Mouse (Mus musculus) olfactory bulb, adult 2 months (tissue): ENCODE results near the gene Tmem223. TPM values are rescaled to one million over a fixed set of nuclear protein-coding genes. Genes with fewer than 3 reads are reported as not detected.

ENCODE experiments used
- H3K27ac ChIP-seq: fragments of 200-500 bp; 2 replicates; pipeline ENCODE4 v1.5.1; 2012; ENCODE audit warnings: low read depth, low read length; ENCODE audit not compliant: insufficient read depth
- H3K4me1 ChIP-seq: fragments of 200-500 bp; 2 replicates; pipeline ENCODE4 v1.6.1; 2012; ENCODE audit warnings: low read length; ENCODE audit not compliant: control insufficient read depth, insufficient read depth
- H3K4me3 ChIP-seq: fragments of 200-500 bp; 2 replicates; pipeline ENCODE4 v1.5.1; 2012; ENCODE audit warnings: mild to moderate bottlenecking, low read depth, low read length, moderate library complexity; ENCODE audit not compliant: insufficient read depth
- CTCF ChIP-seq: fragments of 200-500 bp; IDR thresholded peaks from 2 replicates; pipeline ENCODE4 v1.5.1; 2012; ENCODE audit warnings: low read depth, mild to moderate bottlenecking, low read length, moderate library complexity; ENCODE audit not compliant: insufficient read depth
- POLR2A ChIP-seq: fragments of 200-500 bp; IDR thresholded peaks from 2 replicates; pipeline ENCODE4 v1.6.1; 2012; ENCODE audit warnings: mild to moderate bottlenecking, low read depth, low read length, moderate library complexity; ENCODE audit not compliant: insufficient read depth
- WGBS: fragments of 180-500 bp; shearing (Covaris S2); methylation state at CpG from one replicate; pipeline ENCODE4 v1.1.7; 2018; 5-methylcytosine and 5-hydroxymethylcytosine counted together
- polyA plus RNA-seq: library from polyadenylated mRNA; stranded (reverse); fragments of >200 nt; gene quantifications from 2 replicates; pipeline ENCODE4 v1.2.4, GENCODE M21; 2012; ENCODE audit warnings: low replicate concordance; ENCODE audit not compliant: missing spikeins, insufficient read depth, insufficient read length

Tmem223 gene
- polyA plus RNA-seq, 1 experiment: not detected

DNA sequence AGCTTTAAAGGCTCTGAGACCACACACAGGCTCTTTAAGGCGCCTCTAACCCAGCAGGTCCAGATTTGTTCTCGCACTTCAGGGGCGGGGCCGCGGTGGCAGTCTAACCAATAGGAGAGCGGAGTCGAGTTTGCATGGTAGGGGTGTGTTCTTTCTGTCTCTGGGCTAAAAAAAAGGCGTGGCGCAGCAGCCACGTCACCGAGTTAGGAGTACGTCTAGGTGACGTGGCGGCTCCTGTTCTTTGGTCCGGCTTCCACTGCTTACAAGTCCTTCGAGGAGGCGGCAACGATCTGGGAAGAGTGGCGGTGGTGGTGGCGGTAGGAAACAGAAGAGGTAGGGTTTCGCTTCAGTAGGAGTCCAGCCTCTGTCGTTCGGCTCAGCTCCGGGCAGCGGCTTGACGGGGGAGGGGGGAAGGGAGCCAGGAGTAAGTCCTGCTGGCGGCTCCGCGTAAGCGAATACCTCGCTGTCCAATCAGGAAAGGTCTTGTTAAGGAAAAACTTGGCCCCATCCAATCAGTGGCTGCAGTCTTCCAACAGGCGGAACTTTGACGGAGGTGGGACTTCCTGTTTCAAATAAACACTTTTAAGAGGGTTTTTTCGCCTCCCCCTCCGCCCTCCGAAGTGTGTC, 29.4 kb upstream of the Tmem223 start, which contains the start of gene Stx5a:
TSS of gene Stx5a (plus strand) at position 171 of the 627 bp plus-strand sequence.
- Histone ChIP-seq H3K4me1 (peaks cover 13% of the 10 kb centered on the region), H3K4me3 (peak within 1 kb of the TSS; percentile 91), H3K27ac (peak within 1 kb of the TSS; percentile 99)
- WGBS: under 1% methylated on average over 36 of the region's 36 CpGs
- peak; percentile 39 for TF ChIP-seq POLR2A
- no peak for TF ChIP-seq CTCF

DNA sequence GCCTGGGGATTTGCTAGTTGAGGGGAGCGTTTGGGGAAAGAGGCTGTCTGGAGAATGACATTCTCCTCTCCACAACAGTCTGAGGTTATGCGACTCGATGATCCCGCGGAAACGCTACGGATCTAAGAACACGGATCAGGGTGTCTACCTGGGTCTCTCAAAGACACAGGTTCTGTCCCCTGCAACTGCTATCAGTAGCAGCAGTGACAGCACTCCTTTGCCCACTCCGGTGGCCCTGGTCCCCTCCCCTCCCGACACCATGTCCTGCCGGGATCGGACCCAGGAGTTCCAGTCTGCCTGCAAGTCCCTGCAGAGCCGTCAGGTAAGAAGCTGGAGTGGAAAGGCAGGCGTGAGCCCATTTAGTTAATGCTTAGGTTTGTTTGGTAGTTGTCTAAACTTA, 28.6 kb upstream of the Tmem223 start:
- Histone ChIP-seq H3K4me3 (peak overlapping the region; percentile 91), H3K27ac (no peak overlapping the region), H3K4me1 (peaks cover 13% of the 10 kb centered on the region)
- 11% methylated on average over 14 of the region's 14 CpGs for WGBS
- TF ChIP-seq CTCF (no peak), POLR2A (no peak)

DNA sequence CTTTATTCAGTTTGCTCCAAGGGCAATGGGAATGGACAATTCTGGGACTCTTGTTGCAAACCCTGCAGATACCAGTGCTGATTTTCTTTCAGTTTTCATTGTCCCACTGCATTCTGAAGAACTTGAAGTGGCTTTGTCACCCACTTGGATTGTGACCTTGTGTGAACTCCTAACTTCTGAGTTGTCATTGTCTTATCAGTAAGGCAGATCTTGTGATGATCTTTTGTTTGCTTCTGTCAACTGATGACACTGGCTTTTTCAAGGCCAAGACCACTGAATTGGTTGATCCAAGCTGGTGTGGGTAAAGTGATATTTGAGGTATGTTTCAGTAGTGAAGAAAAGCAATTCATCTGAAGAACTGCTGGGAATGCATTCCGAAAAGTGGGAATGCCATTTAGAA, 25.4 kb upstream of the Tmem223 start:
- TF ChIP-seq CTCF (no peak), POLR2A (no peak)
- no peak overlapping the region for H3K27ac ChIP-seq
- H3K4me1 ChIP-seq: peaks cover 13% of the 10 kb centered on the region
- 95% methylated on average over 1 of the region's 1 CpGs for WGBS
- H3K4me3 ChIP-seq: no peak overlapping the region

DNA sequence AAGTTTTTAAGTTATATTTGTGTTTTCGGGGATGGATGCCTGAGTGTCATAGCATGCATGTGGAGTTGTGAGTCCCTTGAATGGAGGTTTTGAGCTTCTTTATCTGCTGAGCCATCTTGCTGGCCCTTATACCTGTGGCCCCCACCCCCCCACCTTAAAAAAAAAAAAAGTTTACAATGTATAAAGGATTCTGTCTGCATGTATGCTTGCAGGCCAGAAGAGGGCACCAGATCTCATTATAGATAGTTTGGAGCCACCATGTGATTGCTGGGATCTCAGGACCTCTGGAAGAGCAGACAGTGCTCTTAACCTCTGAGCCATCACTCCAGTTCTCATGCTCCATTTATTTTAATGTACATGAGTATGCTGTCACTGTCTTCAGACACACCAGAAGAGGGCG, 23.4 kb upstream of the Tmem223 start:
- H3K4me3 ChIP-seq: no peak overlapping the region
- H3K4me1 ChIP-seq: peaks cover 3% of the 10 kb centered on the region; the same call in 1 of the 2 replicates
- 77% methylated on average over 2 of the region's 2 CpGs for WGBS
- H3K27ac ChIP-seq: no peak overlapping the region
- TF ChIP-seq CTCF (no peak), POLR2A (no peak)

DNA sequence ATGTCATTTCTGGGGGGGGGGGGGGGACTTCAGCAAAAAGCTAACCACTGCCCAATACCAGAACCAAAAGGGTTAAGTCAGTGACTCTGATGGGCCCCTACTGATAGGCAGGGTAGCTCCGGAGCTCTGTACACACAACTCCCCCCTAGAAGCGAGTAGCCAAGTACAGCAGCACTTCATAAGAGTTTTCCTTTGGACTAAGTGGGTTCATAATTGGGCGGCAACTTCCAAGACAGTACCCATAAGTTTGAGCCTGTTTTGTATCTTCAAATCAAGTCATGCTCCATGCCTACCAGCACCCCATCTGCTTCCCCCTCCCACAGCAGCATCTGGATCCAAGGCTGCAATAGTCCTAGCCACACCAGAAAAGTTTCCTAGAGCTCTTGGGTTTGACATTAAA, 15.1 kb upstream of the Tmem223 start:
- TF ChIP-seq CTCF: no peak
- TF ChIP-seq POLR2A: no peak
- Histone ChIP-seq H3K4me1 (peaks cover 8% of the 10 kb centered on the region; the same call in 1 of the 2 replicates), H3K27ac (no peak overlapping the region), H3K4me3 (no peak overlapping the region)
- 70% methylated on average over 3 of the region's 3 CpGs for WGBS

DNA sequence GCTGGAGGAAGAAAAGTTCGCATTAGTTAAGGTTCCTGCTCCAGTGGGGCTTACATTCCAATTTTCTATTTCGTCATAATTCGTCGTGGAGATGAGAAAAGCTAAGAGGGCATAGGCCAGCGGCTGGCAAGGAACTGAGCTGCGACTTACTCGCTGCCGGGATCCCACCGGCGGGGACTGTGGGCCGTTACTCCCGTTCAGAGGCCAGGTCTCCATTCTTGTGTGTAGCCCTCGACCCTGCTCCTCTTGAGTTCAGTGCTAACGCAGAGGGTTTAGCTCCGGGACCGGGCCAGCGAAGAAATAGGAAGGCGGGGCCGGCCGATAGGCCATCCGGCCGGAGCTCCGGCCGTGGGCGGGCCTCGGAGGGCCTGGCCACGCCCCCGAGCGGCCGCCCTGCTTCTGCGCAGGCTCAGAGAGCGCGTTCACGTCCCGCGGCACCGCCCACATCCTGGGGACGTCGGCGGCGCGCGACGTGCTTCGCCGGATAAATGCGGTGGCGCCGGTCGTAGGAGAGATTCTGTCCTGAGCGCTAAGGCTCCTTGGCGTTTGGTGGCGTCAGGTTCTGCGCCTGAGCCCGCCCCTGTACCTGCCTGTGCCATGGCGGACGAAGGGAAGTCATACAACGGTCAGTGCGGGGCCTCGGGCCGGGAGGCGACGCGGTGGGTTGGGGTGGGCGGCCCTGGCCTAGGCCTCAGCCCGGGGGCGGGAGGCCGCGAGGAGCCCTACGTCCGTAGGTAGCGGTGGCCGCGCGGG, 14.0 kb upstream of the Tmem223 start, which contains the start of gene Nxf1:
TSS of gene Nxf1 (plus strand) at position 439 of the 753 bp plus-strand sequence.
- TF ChIP-seq POLR2A (peak; percentile 86), CTCF (no peak)
- Histone ChIP-seq H3K4me1 (peaks cover 8% of the 10 kb centered on the region; the same call in 1 of the 2 replicates), H3K4me3 (peak within 1 kb of the TSS; percentile 98), H3K27ac (peak within 1 kb of the TSS; percentile 66)
- WGBS: under 1% methylated on average over 75 of the region's 75 CpGs

DNA sequence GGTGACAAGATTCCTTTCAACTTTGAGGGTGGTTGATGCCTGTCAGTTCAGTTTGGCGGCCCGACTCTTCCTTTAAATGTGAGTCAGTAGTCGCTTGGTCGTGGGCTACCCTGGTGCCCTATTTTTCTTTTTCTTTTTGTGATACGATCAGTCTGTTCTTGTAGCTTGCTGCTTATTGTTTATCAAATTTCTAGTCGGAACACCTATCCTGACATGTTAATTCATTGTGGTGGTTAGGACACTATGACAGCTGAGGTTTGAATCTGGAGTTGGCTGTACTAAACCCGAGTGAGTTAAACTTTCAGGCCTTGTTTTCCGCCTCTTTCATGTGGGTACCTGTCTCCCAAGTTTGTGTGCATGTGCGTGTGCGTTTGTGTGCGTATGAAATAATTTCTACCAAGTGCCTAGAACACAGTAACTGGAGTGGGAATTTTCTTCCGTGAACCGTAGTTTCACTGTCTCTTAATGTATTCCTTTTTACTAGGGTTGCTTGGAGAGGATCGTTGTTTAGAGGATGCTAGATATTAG, 13.3 kb upstream of the Tmem223 start:
- WGBS: 1% methylated on average over 14 of the region's 14 CpGs
- H3K4me3 ChIP-seq: peak overlapping the region; percentile 98
- TF ChIP-seq CTCF (no peak), POLR2A (no peak)
- H3K4me1 ChIP-seq: peaks cover 8% of the 10 kb centered on the region; the same call in 1 of the 2 replicates
- H3K27ac ChIP-seq: no peak overlapping the region

DNA sequence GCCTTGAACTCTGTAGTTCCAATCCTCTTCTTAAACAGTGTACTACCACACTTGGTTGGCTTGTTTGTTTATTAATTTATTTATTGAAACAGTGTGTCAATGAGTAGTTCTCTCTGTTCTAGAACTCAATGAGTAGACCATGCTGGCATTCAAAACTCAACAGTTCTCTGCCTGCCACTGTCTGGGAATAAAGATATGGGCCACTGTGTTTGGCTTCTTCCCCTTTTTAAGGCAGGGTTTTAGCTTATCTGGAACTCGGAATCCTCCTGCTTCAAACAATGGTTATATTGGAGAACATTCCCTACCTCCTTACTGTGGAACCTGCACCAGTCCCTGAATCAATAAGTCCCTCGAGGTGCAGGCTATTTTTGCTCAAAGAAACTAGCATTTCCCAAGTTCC, 11.9 kb upstream of the Tmem223 start:
- Histone ChIP-seq H3K4me1 (peaks cover 8% of the 10 kb centered on the region; the same call in 1 of the 2 replicates), H3K27ac (no peak overlapping the region), H3K4me3 (no peak overlapping the region)
- WGBS: 85% methylated on average over 2 of the region's 2 CpGs
- no peak for TF ChIP-seq POLR2A
- no peak for TF ChIP-seq CTCF

DNA sequence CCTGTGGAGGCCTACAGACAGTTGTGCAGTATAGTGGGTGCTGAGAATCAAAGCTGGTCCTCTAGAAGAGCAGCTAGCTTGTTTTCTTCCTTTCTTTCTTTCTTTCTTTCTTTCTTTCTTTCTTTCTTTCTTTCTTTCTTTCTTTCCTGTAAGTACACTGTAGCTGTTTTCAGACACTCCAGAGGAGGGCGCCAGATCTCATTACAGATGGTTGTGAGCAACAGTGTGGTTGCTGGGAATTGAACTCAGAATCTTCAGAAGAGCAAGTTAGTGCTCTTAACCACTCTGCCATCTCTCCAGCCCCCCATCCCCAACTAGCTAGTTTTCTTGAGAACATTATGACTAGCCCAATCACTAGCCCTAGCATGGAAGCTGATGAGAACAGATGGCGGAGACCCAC, 10.0 kb upstream of the Tmem223 start:
- Histone ChIP-seq H3K27ac (no peak overlapping the region), H3K4me1 (peaks cover 2% of the 10 kb centered on the region; the same call in 1 of the 2 replicates), H3K4me3 (no peak overlapping the region)
- WGBS: 94% methylated on average over 2 of the region's 2 CpGs
- TF ChIP-seq CTCF (no peak), POLR2A (no peak)
